Mouse (Mus musculus) urinary bladder, postnatal 14 days (tissue): ENCODE measurements around the gene Lzic.

Source experiments
- DNase-seq: peaks from one replicate; pipeline ENCODE4 v3.0.0; 2021; ENCODE audit warnings: low spot score

The Lzic gene

DNA sequence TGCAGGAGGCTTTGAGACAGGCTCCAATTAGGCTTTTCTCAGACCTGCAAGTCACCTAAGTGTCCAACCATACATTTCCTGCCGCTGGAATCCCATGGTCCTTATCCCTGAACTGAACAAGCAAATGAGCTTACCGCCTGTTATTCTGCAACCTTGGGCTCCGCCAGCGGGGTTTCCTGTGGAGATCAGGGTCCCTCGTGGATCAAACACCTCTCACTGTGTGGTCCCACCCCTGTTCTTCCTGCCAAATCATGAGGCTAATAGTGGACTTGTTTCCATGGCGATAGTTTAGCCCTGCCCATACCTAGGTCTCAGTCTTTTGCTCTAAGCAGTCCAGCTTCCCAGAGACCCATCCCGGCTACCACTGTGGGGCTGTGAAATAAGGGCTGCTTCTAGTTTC is 41.3 kb downstream of the Lzic start:
- no peak for DNase-seq

DNA sequence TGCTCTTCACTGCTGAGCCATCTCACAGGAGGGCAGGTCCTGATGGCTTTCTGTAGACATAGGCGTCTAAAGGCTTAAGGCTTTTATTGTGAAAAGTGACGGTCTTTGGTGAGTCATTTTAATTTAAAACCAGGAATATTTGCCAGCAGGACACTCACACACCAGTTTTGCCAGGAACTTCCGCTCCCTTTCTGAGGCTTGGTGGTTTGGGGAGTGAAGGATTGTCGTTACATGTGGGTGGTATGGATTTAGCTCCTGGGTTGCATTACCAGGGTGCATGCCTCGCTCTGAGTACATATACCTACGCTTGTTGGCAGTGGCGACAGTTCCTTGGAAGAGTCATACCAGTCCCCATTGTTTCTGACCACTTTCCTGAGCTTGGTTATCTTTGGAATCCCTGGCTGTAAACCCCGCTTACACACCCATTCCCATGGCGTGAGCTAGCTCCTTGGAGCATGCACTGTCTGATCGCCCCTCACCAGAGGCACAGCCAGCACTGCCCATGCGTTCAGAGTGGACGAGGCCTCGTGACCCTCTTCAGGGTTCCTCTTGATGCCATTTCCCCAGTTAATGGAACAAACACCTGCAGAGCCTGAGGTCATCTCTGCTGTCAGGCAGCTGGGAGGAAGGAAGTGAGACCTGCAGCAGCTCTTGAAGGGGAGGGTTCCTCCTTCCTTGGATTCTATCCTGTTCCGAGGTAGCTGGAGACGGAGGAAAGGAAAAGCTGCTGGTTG is 42.8 kb downstream of the Lzic start:
- no peak for DNase-seq

DNA sequence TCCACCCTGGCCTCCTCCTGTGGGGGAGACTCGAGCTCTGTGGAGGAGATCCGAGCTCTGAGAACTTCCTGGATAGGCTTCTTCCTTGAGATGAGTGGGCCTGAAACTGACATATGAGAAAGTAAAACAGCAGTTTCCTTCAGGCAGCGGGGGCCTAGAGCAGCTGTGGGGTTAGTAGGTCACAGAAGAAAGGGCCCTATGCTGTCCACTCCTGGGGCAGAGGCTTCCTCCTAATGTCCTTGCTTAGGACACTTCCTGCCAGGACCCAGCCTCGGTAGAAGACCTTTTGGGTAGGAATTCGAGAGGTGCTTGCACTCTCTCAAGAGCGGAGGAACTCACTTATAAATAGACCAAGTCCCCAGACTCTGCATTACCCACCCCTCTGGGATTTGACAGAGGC is 44.7 kb downstream of the Lzic start:
- no peak for DNase-seq

DNA sequence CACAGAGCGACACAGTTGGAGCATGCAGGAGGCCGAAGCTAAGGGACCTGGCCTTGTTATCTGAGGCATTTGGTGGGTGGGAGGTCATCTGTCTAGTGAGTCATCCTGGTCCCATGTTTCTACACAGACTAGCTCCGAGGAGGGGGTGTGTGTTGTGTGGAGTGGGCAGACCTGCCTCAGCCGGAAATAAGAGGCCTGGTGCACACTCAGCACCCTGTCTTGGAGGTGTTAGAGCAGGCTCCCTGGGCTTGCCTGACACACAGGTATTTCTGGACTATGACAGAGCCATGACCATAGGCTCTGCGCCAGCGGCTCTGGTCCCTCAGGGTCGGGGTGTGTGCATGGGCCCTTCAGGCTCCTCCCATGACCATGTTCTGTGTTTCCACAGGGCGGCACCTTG is 54.4 kb downstream of the Lzic start:
- DNase-seq: peak; percentile 79

DNA sequence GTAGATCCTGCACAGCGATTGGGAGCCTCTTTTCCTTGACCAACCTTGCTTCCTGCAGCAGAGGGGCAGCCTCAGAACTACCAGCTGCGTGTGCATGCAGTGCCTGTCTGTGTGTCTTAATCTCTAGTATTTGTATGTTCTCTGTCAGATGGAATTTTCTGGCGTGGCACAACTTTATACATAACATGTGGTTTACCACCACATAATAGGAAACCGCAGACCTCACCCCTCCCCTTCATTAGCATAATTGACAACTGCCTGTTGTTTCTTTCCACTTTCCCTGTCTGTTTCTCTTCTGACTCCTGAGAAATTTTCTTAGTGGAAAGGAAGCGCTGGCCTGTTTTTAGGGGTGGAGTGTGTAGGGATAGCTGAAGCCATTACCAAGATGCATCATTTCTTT is 56.9 kb downstream of the Lzic start:
- DNase-seq: no peak

DNA sequence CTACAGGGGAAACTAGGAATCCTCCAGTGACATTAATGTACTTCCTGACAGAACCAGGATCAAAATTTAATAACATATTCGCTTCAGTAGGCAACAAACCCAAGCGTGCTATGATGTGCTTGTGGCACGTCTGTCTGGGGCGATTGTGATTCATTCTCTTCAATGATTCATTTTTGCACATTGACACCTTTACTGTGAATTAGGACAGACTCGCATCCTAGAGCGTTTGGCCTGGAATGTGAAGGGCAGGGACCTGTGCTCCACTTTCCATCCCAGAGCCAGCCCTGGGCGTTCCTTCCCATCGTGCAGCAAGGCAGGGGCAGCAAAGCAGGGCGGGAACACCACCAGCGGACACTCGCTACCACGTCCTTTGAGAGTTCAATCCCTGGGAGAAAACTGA is 57.4 kb downstream of the Lzic start:
- DNase-seq: no peak

DNA sequence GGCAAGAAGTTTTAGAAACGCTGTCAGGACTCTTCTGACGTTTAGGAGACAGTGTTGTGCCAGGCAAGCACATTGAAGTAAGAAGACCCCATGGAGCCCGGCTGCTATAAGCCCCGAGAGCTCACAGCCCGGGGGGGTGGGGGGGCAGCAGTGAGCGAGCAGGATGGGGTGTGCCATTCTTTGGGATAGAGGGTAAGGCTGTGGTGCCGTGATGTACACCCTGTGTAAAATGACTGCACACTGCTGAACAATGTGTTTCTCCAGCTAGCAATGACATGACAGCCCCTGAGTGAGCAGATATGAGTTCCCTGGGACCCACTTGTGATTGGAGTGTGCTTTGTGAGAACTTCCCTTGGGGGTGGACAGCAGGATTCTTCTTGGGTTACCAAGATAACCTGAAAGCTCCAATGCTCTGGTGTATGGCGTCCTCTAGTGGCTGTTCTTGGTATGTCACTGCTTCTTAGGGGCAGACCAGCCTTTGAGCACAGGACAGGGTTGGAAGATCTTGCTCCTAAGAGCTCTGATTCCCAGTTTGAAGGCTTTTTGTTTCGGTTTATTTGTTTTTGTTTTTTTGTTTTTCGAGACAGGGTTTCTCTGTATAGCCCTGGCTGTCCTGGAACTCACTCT is 58.0 kb downstream of the Lzic start:
- peak; percentile 91 for DNase-seq

DNA sequence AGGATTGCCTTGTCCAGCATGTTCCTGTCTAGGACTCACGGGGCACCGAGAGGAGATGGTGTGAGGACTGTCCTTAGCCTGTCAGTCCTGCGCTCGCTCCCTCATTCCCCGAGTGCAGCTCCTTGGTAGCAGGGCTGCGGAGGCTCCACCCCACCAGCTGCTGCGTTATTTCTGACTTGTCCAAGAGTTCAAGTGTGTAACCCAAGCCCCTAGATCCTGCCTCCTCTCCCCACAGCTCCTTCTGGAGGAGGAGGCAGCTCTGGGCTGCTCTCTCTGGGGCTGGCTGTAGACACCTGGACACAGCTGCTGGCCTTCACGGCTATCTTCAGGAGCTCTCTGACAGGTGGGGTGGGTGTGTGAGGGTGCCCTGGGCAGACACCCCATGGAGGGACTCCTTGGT is 59.9 kb downstream of the Lzic start:
- no peak for DNase-seq
